Mouse (Mus musculus): ENCODE results near the gene Mcrs1.

The Mcrs1 gene

DNA sequence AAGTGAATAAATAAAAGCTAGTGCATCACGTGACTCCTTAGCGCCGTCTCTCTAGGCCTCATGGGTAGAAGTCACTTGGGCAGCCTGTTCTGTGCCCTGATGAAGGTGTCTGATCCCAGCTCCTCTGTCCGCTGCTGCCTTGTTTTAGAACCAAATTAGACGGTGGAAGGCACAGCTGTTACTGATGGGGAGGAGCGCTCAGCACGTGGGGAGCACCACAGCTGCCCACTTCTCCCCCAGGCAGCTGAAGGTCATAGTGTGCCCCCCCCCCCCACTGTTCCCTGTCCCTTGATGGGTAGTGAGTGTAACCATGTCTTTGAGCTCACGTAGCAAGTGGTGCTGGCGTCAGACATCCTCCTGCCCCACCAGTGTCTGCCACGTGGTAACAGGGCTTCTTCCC lies 38.6 kb downstream of the Mcrs1 start:
- DNase-seq (ENCODE audit: low spot score), result no peak

DNA sequence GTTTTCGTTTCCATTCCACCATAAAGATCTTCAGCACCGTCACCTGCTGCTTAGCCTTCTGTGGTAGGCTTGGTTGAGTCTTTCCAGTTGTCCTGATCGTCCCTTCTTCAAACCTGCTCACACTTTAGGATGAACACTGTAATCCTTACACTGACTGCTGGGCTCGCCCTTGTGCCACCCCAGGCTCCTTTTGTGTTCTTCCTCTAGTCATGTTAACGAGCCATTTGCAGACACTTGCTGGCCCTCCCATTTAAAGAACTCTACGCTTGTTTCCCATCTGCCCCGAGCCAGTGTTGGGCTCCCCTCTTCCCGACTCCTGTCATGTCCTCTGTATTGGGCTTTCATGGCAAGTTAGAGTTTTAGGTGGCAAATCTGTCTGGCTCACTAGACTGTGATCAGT lies 45.8 kb downstream of the Mcrs1 start:
- no peak for DNase-seq (ENCODE audit: low spot score)

DNA sequence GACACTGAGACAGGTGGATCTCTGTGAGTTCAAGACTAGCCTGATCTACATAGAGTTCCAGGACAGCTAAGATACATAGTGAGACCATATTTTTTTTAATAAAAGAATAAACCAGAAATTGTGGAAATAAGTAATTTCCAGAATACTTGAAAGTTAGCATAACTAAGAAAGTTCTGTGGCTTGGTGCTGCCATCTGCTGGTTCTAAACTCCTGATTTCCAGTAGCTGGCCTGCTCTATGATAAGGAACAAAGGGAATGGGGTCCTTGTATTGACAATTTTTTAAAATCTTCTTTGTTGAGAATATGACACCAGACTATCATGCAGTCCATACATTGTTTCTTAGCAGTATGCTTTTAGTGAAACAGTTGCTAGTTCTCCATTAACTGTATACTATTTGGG lies 53.0 kb downstream of the Mcrs1 start:
- DNase-seq (ENCODE audit: low spot score), result peak; percentile 45

- peak; percentile 59 for DNase-seq (ENCODE audit: low spot score)
These were observed 56.7 kb downstream of the Mcrs1 start for GRCm38 (mm10) chr15:99195043-99195442.

DNA sequence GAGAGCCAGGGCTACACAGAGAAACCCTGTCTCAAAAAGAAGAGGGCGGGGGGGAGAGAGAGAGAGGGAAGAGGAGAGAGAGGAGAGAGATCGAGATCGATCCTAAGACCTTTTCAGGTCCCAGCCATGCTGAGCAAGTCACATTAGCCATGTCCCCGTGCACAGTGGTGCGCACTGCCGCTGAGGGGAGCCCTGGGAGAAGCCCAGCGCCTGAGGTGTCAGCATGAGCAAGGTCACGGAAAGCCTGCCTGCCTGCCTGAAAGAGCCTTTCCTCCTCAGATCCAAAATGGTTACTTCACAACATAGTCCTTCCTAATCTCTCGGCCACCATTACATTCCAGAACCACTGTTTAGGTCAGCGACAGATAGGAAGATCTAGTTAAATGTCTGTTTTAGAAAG lies 57.4 kb downstream of the Mcrs1 start:
- DNase-seq (ENCODE audit: low spot score), result no peak
